Mouse (Mus musculus): ENCODE data around the gene Epb41.

Gene Epb41

DNA sequence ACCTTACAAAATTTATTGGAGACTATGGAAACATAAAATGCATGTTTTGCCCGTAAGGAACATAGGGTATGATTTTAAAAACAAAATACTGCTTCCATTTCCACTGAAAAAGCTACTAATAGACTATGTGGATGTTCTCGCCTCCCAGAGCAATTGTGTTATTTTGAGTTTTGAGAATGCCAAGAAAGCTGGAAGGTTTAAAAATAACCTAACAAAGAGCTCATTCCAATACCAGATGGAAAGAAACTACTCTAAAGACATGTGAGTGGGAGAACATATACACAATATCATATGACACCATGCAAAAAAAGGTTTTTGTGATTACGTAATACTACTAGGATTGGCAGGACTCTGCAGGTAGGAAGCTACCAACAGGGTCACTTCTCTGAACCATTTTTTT, 31.4 kb downstream of the Epb41 start:
- DNase-seq, result no peak

DNA sequence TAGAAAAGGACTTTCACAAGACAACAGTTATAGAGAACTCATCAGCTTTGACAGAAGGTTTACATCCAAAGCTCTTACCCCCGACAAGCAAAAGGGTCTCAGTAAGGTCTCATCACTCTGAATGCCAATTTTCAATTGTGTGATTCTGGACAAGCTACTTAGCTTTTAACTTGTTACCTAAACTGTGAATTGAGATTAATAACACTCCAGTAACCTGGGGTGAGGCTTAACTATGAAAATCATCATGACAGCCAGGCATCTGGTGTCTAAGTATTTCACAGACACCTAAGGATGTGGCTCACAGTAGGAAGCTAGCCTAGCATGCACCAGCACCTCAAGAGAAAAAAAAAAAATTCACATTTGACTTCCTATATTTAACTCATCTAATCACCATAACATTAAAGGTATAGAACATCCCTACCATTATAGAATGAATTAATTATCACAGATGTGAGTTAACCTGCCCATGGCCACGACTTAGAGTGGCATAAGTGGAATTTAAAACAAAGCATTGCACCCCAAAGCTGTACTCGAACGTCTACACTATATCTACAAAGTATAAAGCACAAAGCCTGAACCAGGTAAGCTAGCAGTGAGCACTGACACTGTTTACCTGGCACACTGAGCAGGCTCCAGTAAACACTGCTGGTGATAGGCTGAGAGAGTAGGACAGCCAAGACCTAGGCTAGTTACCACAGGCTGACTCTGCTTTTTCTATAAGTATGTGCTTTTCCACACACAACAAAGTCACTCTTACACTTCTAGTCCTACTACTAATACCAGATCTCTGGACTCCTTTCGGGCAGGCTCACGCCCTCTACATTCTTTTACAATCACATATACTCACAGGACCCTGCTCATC, 33.4 kb downstream of the Epb41 start:
- DNase-seq, result no peak

DNA sequence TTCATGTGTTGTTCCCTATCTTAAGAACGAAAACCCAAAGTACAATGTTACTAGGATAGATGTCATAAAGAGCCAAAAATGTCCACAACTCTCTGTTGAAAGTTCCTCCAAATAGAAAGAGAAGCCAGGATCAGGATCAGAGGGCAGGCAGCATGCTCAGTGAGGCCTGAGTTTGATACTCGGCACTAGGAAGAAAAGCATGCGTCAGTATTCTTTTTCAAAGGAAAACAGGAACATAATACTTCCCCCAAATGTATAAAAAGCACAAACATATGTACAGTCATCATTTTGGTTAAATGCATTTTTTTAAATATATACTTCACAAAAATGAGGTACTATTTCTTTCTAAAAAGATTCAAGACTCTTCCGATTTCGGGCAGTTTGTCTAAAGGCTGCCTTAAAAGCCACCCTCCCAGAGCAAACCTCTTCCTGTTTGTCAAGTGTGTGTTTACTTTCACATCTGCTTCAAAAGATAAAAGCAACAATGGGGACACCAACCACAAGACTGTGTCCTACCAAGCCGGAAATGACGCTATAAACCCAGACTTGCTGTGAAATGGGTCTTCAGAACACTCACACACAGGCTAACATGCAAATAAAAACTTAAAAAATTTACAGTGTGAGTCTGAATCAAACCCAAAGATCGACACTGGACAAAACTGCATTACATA, 35.0 kb downstream of the Epb41 start:
- peak in 1 of 2 experiments; percentile 57 for DNase-seq

DNA sequence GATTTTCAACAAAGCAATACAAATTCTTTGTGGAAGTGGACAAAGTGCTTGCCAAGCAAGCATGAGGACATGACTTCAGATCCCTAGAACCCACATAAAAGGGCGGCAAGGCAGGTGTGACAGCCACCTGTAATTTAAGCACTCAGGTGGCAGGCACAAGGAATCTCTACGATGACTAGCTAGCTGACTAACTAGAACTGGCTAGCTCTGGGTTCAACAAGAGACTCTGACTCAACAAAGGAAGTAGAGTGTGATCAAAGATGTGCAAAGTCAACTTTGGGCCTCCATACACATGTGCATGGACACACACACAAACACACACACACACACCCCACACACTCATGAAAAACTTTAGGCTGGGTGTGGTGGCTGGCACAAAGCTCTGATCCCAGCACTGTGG, 35.6 kb downstream of the Epb41 start:
- DNase-seq, result no peak

DNA sequence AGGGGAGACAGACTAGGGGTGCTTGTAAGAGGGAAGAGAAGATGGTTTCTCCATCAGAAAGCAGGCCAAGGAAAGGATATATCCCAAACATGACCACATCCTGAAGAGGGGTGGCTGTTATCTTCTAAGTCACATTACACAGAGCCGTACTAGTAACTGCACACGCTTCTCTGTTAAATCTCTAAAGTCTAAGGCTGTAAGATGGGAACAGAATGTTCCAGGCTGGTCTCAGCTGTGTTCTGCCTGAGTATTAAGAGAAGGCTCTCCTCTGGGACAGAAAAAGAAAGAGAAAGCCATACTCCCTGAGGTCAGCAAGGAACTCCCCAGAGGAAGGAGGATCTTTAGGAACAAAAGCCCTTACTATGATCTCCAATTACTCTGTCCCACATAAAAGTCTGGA, 36.3 kb downstream of the Epb41 start:
- peak in 1 of 2 experiments; percentile 39 for DNase-seq

DNA sequence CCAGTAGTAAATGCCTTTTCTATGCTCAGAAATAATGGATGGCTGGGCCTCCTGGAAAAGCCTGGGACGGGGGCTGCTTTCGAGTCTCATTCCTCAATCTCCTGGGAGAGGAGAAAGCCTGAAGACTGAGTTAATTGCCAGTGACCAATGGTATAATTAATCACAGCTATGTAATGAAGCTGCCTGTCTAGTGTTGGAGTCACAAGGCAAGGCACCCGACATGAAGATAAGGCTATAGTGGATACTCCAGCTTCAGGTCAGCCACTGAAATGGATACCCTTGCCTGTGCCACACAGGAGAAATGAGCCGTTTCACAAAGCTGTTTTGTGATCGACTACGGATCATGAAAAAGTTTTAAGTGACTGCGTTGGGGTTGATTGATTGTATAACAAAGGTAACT, 37.1 kb downstream of the Epb41 start:
- no peak for DNase-seq

DNA sequence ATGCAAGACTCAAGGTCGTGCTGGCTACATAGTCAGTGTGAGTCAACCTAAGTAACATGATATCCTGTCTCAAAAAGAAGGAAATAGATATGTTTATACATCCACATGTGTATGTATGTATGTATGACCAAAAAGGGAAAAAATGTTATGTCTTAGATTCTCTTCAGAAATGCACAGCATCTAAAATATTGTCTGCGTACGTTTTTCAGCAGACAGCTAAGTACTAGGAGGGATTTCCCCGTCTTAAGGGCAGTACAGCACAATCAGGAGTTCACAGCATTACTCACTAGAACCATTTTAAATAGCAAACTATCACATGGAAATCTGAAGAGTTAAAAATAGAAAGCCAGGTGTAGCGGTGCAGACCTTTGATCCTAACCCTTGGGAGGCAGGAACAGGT, 38.0 kb downstream of the Epb41 start:
- no peak for DNase-seq

DNA sequence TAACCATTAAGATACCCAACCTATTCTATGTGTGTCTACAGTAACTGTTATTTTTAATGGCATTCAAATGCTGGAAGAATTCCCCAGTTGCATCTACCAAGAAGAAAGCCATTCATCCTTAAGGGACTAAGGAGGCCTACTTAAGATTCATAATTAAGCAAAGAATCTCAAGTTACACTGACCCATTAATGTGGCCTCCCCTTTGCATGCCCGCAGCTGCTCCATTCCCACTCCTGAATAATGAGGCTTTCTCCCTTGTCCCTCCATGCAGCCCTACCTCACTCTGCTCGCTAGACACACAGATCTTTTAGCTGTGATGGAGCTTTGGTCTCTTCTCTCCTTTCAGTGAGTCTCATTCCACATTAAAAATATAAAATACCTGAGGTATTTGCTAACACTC, 40.9 kb downstream of the Epb41 start:
- no peak for DNase-seq

DNA sequence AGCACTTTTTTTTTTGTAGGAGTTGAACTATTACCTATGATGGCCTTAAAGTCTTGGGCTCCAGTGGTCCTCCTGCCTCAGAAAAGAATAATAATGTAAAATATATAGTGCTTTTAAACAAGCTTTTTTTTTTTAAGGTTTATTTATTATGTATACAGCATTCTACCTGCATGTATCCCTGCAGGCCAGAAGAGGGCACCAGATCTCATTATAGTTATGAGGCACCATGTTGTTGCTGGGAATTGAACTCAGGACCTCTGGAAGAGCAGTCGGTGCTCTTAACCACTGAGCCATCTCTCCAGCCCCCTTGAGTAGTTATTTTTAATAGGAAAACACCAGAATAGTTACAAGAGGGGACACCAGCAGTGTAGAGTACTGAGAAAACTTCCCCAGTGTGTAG, 41.9 kb downstream of the Epb41 start:
- no peak for DNase-seq

DNA sequence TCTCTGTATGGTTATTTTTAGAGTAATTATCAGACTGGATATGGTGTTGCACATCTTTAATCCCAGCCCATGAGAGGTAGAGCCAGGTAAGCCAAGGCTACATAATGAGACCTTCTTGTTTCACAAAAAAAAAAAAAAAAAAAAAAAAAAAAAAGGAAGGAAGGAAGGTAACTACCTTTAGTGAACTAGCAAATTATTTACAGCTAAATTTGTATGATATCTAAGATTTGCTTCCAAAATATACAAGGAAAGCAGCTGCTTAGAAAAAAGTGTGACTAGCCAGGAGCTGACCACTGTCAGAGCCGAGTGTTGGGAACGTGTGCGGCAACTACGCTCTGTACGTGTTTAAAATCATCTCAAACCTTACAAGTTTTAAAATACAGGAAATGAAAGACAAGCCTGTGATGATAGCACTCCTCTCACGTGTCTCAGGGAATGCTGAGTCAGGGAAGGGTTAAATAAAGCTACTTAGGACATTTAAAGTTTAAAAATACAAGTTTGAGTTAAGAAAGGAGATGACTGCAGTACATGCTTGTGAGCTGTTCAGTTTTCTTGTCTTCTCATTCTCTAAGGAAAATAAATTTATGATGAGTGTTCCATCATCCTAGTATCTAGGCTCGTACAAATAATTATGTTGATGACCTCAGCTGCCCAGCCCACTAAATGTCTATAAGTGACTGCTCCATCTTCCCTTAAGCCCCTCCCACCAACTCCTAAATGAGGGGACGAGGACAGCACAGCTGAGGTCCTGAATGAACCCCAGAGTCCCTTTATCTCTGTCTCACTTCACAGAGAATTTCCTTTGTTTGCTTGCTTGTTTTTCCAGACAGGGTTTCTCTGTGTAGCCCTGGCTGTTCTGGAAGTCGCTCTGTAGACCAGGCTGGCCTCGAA, 45.0 kb downstream of the Epb41 start:
- no peak for DNase-seq

DNA sequence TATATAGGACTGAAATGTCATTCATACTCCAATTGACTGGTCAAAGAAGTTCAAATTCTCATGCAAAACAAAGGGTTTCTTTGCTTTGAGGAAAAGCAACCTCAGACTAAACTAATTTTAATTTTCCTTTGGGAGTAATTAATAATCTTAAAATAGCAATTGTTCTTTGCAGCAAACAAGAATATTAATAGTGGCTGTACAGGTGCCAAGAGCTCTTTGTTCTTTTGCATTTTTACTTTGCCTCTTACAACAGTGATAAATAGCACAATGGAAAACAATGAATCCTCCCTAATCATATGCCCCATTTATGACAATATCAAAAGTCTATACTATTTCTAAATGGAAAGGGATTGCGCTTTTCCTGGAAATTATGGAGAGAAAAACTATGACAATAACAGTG, 47.3 kb downstream of the Epb41 start:
- DNase-seq, result peak in 1 of 2 experiments; percentile 18

DNA sequence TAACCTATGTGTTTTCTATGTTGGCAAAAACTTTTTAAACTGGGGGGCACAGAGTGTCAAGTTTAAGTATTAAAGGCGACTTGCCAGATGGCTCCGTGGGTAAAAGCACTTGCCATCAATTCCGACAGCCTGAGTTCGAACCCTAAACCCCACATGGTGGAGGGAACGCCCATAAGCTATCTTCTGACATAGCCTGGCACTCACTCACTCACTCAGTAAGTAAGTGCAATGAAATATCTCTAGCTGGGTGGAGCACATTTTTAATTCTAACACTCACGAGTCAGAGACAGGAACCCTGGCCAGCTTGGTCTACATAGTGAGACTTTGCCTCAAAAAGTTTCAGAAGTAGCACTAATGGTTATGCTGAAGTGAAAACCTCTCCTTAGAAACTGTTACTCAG, 48.0 kb downstream of the Epb41 start:
- no peak for DNase-seq

DNA sequence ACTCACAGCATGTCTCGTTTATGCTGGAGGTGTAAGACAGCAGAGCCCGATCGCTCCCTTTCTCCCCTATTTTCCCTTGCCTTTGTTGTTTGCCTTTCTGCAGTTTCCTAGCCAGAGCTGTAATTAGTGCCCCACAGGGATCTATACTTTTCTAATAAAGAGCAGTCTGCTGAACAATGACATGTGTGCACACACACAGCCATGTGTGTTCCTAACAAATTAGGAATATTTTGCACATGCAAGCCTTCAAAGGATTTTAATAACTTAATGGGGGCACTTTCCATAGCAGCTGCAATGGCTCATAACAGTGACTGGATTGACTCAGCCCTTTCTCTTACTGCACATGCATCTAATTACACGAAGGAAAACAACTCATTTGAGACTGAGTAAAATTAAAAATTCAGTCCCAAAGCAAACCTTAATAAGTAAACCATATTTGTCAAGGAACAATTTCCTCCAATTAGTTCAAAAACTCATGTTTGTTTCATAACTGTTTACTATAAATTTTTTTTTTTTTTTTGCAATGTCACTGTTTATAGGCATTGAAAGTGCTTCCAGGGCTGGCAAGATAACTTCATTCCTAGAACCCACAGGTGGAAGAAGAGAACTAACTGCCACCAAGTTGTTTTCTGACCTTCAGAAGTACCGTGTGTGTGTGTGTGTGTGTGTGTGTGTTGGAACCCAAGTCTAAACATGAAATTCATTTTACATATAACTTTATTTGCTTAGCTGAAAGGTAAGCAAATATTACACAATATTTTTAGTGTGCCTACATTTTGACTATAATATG, 49.2 kb downstream of the Epb41 start:
- no peak for DNase-seq

DNA sequence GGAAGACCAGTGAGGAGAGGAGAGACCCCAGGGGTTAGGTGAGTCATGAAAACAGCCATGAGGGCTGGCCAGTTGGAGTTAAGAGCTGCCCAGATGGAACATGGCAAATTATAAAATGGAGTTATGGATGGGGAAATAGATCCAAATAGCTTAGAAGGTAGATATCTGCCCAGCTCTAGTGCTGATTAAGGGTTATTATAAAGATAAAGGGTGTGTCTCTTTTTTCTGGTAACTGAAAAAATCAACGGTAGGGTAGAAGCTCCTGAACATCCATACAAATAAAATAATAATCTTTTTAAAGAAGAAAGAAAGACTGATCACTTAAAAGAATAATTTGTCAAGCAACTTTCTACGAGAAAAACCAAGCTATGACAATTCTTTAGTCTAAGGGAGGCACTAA, 49.9 kb downstream of the Epb41 start:
- no peak for DNase-seq

DNA sequence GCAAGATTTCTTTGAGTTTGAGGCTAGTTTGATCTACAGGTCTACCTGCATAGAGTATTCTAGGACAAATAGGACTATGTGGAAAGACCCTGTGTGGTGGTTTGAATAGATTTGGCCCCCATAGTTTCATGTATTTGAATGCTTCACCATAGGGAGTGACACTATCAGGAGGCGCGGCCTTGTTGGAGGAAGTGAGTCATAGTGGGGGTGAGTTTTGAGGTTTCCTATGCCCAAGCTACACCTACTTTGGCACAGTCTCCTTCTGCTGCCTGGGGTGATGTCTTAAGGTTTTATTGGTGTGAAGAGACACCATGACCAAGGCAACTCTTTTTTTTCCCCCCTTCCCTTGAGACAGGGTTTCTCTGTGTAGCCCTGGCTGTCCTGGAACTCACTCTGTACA, 51.3 kb downstream of the Epb41 start:
- DNase-seq, result no peak

DNA sequence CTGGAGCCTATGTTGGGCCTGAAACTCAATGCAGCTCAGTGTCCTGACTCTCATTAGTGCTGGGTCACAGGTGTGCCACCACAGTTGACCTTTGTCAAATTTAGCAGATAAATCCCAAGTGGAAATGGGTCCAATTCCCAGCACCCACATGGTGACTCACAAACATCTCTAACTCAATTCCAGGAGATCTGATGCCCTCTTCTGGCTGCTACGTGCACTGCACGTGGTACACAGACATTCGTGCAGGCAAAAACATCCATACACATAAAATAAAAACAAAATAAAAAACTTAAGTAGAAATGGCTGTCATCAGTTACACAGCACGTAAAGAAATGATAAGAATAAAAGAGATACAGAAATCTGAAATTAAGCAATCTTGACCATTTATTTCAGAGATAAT, 52.5 kb downstream of the Epb41 start:
- DNase-seq, result peak in 1 of 2 experiments; percentile 44

DNA sequence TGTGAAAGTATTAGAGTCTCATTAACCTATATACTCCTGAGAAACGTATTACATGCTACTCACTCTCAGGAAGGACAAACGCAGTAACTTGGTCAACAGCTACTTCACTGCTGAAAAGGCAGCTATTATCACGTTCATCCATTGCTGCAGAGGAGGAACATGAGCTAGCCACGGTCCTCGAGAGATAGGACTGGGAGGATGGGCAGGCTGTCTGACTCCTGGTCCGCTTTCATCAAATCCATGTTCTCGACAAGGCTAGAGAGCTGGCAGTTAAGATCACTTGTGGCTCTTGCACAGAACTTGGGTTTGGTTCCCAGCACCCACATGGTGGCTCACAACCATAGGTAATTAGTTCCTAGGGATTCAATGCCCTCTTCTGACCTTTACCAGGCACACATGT, 53.2 kb downstream of the Epb41 start:
- DNase-seq, result no peak

DNA sequence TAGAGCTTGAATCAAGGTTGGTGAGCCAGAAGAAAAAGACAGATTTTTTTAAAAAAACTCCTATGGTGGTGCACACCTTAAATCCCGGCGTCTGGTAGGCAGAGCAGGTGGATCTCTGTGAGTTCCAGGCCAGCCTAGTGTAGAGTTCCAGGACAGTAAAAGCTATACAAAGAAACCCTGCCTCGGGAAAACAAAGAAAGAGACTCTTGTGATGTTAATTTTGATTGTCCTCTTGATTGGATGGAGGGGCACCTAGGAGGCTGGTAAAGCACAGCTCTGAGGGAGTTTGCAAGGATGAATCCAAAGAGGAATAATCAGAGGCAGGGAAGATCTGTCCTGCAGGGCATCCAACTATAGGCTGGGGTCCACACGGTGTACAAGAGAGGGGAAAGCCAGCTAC, 56.6 kb downstream of the Epb41 start:
- no peak for DNase-seq

DNA sequence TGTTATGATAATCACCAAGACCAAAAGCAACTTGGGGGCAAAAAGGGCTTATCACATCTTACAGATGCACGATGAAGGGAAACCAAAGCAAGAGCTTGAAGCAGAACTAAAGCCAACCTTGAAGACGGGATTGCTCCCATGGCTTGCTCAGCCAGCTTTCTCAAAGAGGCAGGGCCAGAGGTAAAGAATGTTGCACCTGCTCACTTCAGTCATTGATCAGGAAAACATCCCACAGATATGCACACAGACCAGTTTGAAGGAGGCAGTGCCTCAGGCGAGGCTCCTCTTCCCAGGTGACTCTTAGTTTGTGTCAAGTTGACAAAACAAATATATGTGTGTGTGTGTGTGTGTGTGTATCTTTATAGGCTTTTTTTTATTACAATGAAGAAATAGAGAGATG, 59.7 kb downstream of the Epb41 start:
- DNase-seq, result no peak

DNA sequence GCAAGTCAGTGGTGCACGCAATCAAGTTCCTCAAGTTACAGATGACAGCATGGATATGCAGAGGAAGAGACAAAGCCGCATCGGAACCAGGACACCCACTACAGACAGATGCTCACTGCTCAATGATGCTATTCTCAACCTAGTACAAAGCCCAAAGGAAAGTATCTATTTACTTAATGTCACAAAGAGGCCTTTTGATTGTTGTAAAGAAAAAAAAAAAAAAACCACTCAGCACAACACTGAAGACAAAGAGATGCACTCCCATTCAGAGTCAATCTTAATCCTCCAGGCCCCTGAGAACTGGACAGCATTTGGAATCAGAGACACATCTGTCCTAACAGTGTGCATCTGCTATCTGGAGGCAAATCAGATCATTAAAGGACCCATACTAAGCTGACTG, 63.5 kb downstream of the Epb41 start:
- DNase-seq, result no peak

DNA sequence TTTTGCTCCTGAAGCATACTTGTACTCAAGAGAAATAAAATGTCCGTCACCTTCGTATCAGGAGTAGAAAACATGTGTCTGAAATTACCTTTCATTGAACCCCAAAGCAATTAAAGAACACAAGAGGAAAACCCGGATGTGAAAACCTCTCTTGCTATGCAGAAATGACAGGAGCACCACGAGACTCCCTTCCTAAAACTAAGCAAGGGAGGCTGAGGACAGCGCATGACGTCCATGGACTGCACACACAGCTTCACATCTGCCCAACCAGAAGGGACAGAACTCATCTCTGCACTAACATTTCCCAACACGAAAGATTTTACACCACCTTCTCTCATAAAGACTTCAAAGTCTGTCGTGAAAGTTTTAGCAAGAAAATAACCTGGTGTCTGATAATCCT, 64.7 kb downstream of the Epb41 start:
- DNase-seq, result no peak

DNA sequence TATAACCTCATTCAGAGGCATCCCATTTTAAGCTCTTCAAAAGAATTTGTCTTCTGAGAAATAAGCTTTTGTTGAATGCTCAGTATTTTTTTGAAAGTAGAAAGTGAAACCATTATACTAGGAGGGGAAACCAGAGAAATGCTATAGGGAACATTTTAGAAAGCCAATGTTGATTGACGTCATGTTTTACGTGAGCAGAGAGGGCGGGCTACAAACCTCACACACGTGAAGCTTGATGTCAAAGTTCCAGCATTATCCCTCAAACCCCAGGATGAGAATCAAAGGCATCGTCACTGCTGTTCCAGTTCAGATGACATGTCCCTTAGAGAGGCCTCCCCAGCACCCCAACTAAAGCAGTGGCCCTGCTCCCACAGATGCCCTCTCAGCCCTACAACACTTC, 66.9 kb downstream of the Epb41 start:
- no peak for DNase-seq

DNA sequence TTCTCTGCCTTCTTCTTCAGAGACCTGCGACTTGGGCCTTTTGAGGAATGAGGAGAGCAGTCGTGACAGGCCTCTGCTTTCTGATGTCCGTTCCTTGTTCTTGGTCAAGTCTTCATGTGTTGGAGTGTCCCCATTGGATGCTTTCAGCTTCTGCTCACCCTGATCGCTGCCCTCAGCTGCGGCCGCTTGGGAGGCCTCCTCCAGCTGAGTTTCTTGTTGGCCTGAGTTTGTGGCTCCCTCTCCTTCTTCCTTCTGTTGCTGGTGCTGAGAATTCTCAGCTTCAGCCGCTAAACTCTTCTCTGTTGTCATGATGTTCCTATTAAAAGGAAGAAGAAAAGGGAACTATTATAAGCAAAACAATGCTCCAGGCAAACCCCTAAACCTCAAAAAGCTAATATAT, 68.0 kb downstream of the Epb41 start:
- no peak for DNase-seq

All from kidney, postnatal 36 days (tissue).